Mouse (Mus musculus) G1E (cell line): ENCODE measurements around the gene Tas2r131. TPM values are rescaled to one million over a fixed set of nuclear protein-coding genes. Genes with fewer than 3 reads are reported as not detected.
"Not testable (repeated sequence)": the region's sequence is repeated elsewhere in the genome, so short reads cannot be mapped to it uniquely, and the experiment has no call there.

Experiments
- ATAC-seq: 2 replicates; pipeline ENCODE4 v1.8.0; 2016; ENCODE audit warnings: mild to moderate bottlenecking; ENCODE audit not compliant: insufficient number of reproducible peaks, poor library complexity, low FRiP score, severe bottlenecking; ENCODE audit errors: extremely low read depth
- DNase-seq: peaks from one replicate; pipeline ENCODE4 v3.0.0; 2012; ENCODE audit warnings: low spot score
- H3K27me3 ChIP-seq: 2 replicates; pipeline ENCODE4 v1.6.1; 2012; ENCODE audit warnings: mild to moderate bottlenecking, low read length, inconsistent platforms; ENCODE audit not compliant: insufficient read depth
- H3K36me3 ChIP-seq: replicated peaks from 2 replicates; pipeline ENCODE3; 2012; ENCODE audit warnings: mild to moderate bottlenecking, inconsistent platforms
- H3K4me1 ChIP-seq: 2 replicates; pipeline ENCODE4 v1.6.1; 2012; ENCODE audit warnings: low read depth, low read length, inconsistent platforms, mixed read lengths; ENCODE audit not compliant: insufficient read depth
- H3K4me3 ChIP-seq: 2 replicates; pipeline ENCODE4 v1.5.1; 2012; ENCODE audit warnings: low read depth, mild to moderate bottlenecking, inconsistent platforms, low read length, moderate library complexity, mixed read lengths
- H3K9me3 ChIP-seq: replicated peaks from 2 replicates; pipeline ENCODE4 v1.6.1; 2012; ENCODE audit warnings: inconsistent platforms
- CTCF ChIP-seq: IDR thresholded peaks from 2 replicates; pipeline ENCODE4 v1.5.1; 2012; ENCODE audit warnings: low read depth, low read length, inconsistent platforms, mixed read lengths
- GATA1 ChIP-seq: IDR thresholded peaks from 2 replicates; pipeline ENCODE4 v1.6.1; 2012; ENCODE audit warnings: borderline replicate concordance, low read length, inconsistent platforms, mixed read lengths
- GATA2 ChIP-seq: IDR thresholded peaks from 2 replicates; pipeline ENCODE4 v1.6.1; 2012; ENCODE audit warnings: low read depth, low read length, inconsistent platforms, borderline replicate concordance
- POLR2AphosphoS5 ChIP-seq: IDR thresholded peaks from 2 replicates; pipeline ENCODE4 v1.6.1; 2012; ENCODE audit warnings: low read depth, low read length, inconsistent platforms; ENCODE audit not compliant: insufficient replicate concordance
- TAL1 ChIP-seq: conservative IDR thresholded peaks from 2 replicates; pipeline ENCODE4 v1.6.1; 2012; ENCODE audit warnings: low read depth, low read length, inconsistent platforms, mixed read lengths
- polyA plus RNA-seq: library from polyadenylated mRNA; stranded (reverse); fragments of >175 nt; gene quantifications from 2 replicates; pipeline ENCODE4 v1.2.3, GENCODE M21; 2012
- total RNA-seq, 2 experiments: library from RNA; stranded (forward) in 1 of 2; stranded (reverse) in 1 of 2; fragments of 200-1000 nt in 1 of 2; fragments of >200 nt in 1 of 2; fragmentation: Nextera tagmentation in 1 of 2; gene quantifications; 2 replicates each; pipeline ENCODE4 v1.2.3; 2014 to 2017

The Tas2r131 gene
- total RNA-seq (2014; fragmentation: Nextera tagmentation) (not detected in 2 replicates), total RNA-seq (2017) (not detected in 2 replicates), polyA plus RNA-seq (not detected in 2 replicates)

DNA sequence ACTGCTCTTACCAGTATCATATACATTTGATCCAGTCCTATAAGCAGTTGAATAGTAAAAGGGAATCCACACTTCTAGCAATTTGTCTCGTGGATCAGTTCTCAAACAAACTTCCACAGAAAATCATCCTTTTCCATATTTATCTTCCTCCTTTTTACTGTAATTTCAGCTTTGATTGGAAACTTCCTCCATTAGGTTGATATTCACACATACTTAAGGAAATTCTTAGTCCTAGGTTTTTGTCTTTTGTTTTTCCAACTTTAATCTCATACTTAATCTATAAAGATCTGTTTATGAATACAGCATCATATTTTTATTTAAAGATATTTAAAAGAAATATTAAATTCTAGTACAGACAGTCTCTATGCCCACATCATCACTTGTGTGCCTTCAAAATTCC, at the start of gene Tas2r131:
Gene Tas2r131 (minus strand): TSS at position 101 of the 400 bp plus-strand sequence.
- DNase-seq (no peak), ATAC-seq (no peak)
- Histone ChIP-seq H3K36me3 (no peaks in the 10 kb centered on the region), H3K4me1 (no peaks in the 10 kb centered on the region), H3K9me3 (no peaks in the 10 kb centered on the region), H3K4me3 (no peak within 1 kb of the TSS), H3K27me3 (no peaks in the 10 kb centered on the region)
- TF ChIP-seq GATA2 (no peak), CTCF (no peak), POLR2AphosphoS5 (no peak), GATA1 (no peak), TAL1 (no peak)

DNA sequence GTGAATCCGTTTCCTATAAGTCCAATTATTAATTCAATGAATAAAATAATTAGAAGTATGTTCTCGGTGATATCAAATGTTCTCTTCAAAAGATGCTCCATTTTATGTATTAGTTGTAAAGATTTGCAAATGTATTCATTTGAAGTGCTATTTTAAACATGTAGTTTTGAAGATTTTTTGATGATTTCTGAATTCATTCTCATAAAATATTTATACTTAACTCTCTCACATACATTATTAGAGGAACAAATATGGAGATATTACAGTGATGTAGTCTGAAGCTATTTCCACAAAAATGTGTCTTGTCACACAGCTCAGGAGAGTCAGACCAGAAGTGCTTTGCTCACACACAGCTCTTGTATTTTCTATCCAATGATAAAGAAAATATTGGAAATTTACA, 23.1 kb upstream of the Tas2r131 start, which contains the start of gene Tas2r109:
Gene Tas2r109 (minus strand): TSS at position 101 of the 400 bp plus-strand sequence.
- TF ChIP-seq GATA2 (no peak), TAL1 (no peak), POLR2AphosphoS5 (no peak), CTCF (no peak), GATA1 (no peak)
- DNase-seq (no peak), ATAC-seq (no peak)
- H3K4me3 ChIP-seq, result no peak within 1 kb of the TSS
- no peaks in the 10 kb centered on the region for H3K27me3 ChIP-seq
- no peaks in the 10 kb centered on the region for H3K36me3 ChIP-seq
- H3K4me1 ChIP-seq, result no peaks in the 10 kb centered on the region
- no peaks in the 10 kb centered on the region for H3K9me3 ChIP-seq

GRCm38 (mm10) chr6:132950802-132951201, 6.9 kb downstream of the Tas2r131 start, which contains the start of gene Tas2r129:
TSS of gene Tas2r129 (plus strand) at chr6:132951102.
- no peaks in the 10 kb centered on the region for H3K4me1 ChIP-seq
- no peak for DNase-seq

GRCm38 (mm10) chr6:132941376-132941775, 16.3 kb downstream of the Tas2r131 start:
- not testable (repeated sequence) for H3K9me3 ChIP-seq, ATAC-seq, DNase-seq, H3K36me3 ChIP-seq, H3K4me3 ChIP-seq, H3K27me3 ChIP-seq, H3K4me1 ChIP-seq

More at GRCm38 (mm10) chr6:132950802-132951201, 6.9 kb downstream of the Tas2r131 start, which contains the start of gene Tas2r129:
- Histone ChIP-seq H3K36me3 (no peaks in the 10 kb centered on the region), H3K9me3 (no peaks in the 10 kb centered on the region), H3K27me3 (no peaks in the 10 kb centered on the region), H3K4me3 (no peak within 1 kb of the TSS)
- TF ChIP-seq GATA2, result no peak
- no peak for TF ChIP-seq POLR2AphosphoS5
- TF ChIP-seq TAL1, result no peak
- no peak for TF ChIP-seq CTCF
- no peak for TF ChIP-seq GATA1
- no peak for ATAC-seq

- TF ChIP-seq GATA1, result no peak
- no peak for TF ChIP-seq TAL1
- H3K4me1 ChIP-seq, result no peaks in the 10 kb centered on the region
- ATAC-seq (no peak), DNase-seq (no peak)
- no peaks in the 10 kb centered on the region for H3K36me3 ChIP-seq
- no peaks in the 10 kb centered on the region for H3K9me3 ChIP-seq
- H3K4me3 ChIP-seq, result no peak within 1 kb of the TSS
- H3K27me3 ChIP-seq, result no peaks in the 10 kb centered on the region
These were observed 48.4 kb downstream of the Tas2r131 start, which contains the start of gene Tas2r125 for GRCm38 (mm10) chr6:132909351-132909750. TSS of gene Tas2r125 (plus strand) at chr6:132909651.

Other genes starting within 250 kb of the Tas2r131 start
- not detected in 2 replicates for gene Tas2r122, start 246.0 kb downstream of the Tas2r131 start, total RNA-seq (2014; fragmentation: Nextera tagmentation)
- gene Tas2r122, start 246.0 kb downstream of the Tas2r131 start, total RNA-seq (2017), result not detected in 2 replicates
- not detected in 2 replicates for gene Tas2r122, start 246.0 kb downstream of the Tas2r131 start, polyA plus RNA-seq
- not detected in 2 replicates for gene Tas2r115, start 219.9 kb downstream of the Tas2r131 start, total RNA-seq (2014; fragmentation: Nextera tagmentation)
- not detected in 2 replicates for gene Tas2r115, start 219.9 kb downstream of the Tas2r131 start, total RNA-seq (2017)
- not detected in 2 replicates for gene Tas2r115, start 219.9 kb downstream of the Tas2r131 start, polyA plus RNA-seq
- gene Tas2r124, start 203.2 kb downstream of the Tas2r131 start, total RNA-seq (2014; fragmentation: Nextera tagmentation), result not detected in 2 replicates
- 0.16 TPM in 1 of 2 replicates, not detected in the other for gene Tas2r124, start 203.2 kb downstream of the Tas2r131 start, total RNA-seq (2017)
- gene Tas2r124, start 203.2 kb downstream of the Tas2r131 start, polyA plus RNA-seq, result not detected in 2 replicates
- gene Tas2r102, start 195.8 kb downstream of the Tas2r131 start, total RNA-seq (2014; fragmentation: Nextera tagmentation), result not detected in 2 replicates
- not detected in 2 replicates for gene Tas2r102, start 195.8 kb downstream of the Tas2r131 start, total RNA-seq (2017)
- not detected in 2 replicates for gene Tas2r102, start 195.8 kb downstream of the Tas2r131 start, polyA plus RNA-seq
- not detected in 2 replicates for gene Tas2r136, start 179.8 kb downstream of the Tas2r131 start, total RNA-seq (2014; fragmentation: Nextera tagmentation)
- 0.11 TPM in 1 of 2 replicates, not detected in the other for gene Tas2r136, start 179.8 kb downstream of the Tas2r131 start, total RNA-seq (2017)
- not detected in 2 replicates for gene Tas2r136, start 179.8 kb downstream of the Tas2r131 start, polyA plus RNA-seq
- gene Tas2r117, start 155.1 kb downstream of the Tas2r131 start, total RNA-seq (2014; fragmentation: Nextera tagmentation), result not detected in 2 replicates
- gene Tas2r117, start 155.1 kb downstream of the Tas2r131 start, total RNA-seq (2017), result not detected in 2 replicates
- gene Tas2r117, start 155.1 kb downstream of the Tas2r131 start, polyA plus RNA-seq, result not detected in 2 replicates
- not detected in 2 replicates for gene Tas2r123, start 110.8 kb downstream of the Tas2r131 start, total RNA-seq (2014; fragmentation: Nextera tagmentation)
- gene Tas2r123, start 110.8 kb downstream of the Tas2r131 start, total RNA-seq (2017), result 0.16 and 0.23 TPM in 2 replicates
- gene Tas2r123, start 110.8 kb downstream of the Tas2r131 start, polyA plus RNA-seq, result not detected in 2 replicates
- not detected in 2 replicates for gene Tas2r116, start 102.5 kb downstream of the Tas2r131 start, total RNA-seq (2014; fragmentation: Nextera tagmentation)
- gene Tas2r116, start 102.5 kb downstream of the Tas2r131 start, total RNA-seq (2017), result 0.16 TPM in 1 of 2 replicates, not detected in the other
- not detected in 2 replicates for gene Tas2r116, start 102.5 kb downstream of the Tas2r131 start, polyA plus RNA-seq
- not detected in 2 replicates for gene Tas2r110, start 89.9 kb downstream of the Tas2r131 start, total RNA-seq (2014; fragmentation: Nextera tagmentation)
- 0.33 TPM in 1 of 2 replicates, not detected in the other for gene Tas2r110, start 89.9 kb downstream of the Tas2r131 start, total RNA-seq (2017)
- not detected in 2 replicates for gene Tas2r110, start 89.9 kb downstream of the Tas2r131 start, polyA plus RNA-seq
- not detected in 2 replicates for gene Tas2r113, start 64.9 kb downstream of the Tas2r131 start, total RNA-seq (2014; fragmentation: Nextera tagmentation)
- 0.11 TPM in 1 of 2 replicates, not detected in the other for gene Tas2r113, start 64.9 kb downstream of the Tas2r131 start, total RNA-seq (2017)
- gene Tas2r113, start 64.9 kb downstream of the Tas2r131 start, polyA plus RNA-seq, result not detected in 2 replicates
- not detected in 2 replicates for gene Tas2r125, start 48.3 kb downstream of the Tas2r131 start, total RNA-seq (2014; fragmentation: Nextera tagmentation)
- gene Tas2r125, start 48.3 kb downstream of the Tas2r131 start, total RNA-seq (2017), result not detected in 2 replicates
- not detected in 2 replicates for gene Tas2r125, start 48.3 kb downstream of the Tas2r131 start, polyA plus RNA-seq
- gene Tas2r129, start 6.8 kb downstream of the Tas2r131 start, total RNA-seq (2014; fragmentation: Nextera tagmentation), result not detected in 2 replicates
- gene Tas2r129, start 6.8 kb downstream of the Tas2r131 start, total RNA-seq (2017), result 0.11 TPM in 1 of 2 replicates, not detected in the other
- not detected in 2 replicates for gene Tas2r129, start 6.8 kb downstream of the Tas2r131 start, polyA plus RNA-seq
- gene Tas2r109, start 23.0 kb upstream of the Tas2r131 start, total RNA-seq (2014; fragmentation: Nextera tagmentation), result not detected in 2 replicates
- 0.11 TPM in 1 of 2 replicates, not detected in the other for gene Tas2r109, start 23.0 kb upstream of the Tas2r131 start, total RNA-seq (2017)
- gene Tas2r109, start 23.0 kb upstream of the Tas2r131 start, polyA plus RNA-seq, result not detected in 2 replicates
- gene Tas2r103, start 79.2 kb upstream of the Tas2r131 start, total RNA-seq (2014; fragmentation: Nextera tagmentation), result not detected in 2 replicates
- not detected in 2 replicates for gene Tas2r103, start 79.2 kb upstream of the Tas2r131 start, total RNA-seq (2017)
- not detected in 2 replicates for gene Tas2r103, start 79.2 kb upstream of the Tas2r131 start, polyA plus RNA-seq
- not detected in 2 replicates for gene Tas2r140, start 97.9 kb upstream of the Tas2r131 start, total RNA-seq (2014; fragmentation: Nextera tagmentation)
- gene Tas2r140, start 97.9 kb upstream of the Tas2r131 start, total RNA-seq (2017), result not detected in 2 replicates
- not detected in 2 replicates for gene Tas2r140, start 97.9 kb upstream of the Tas2r131 start, polyA plus RNA-seq
- 67.6 and 107 TPM in 2 replicates for gene Smim10l1, start 147.0 kb upstream of the Tas2r131 start, total RNA-seq (2014; fragmentation: Nextera tagmentation)
- gene Smim10l1, start 147.0 kb upstream of the Tas2r131 start, total RNA-seq (2017), result 103 and 133 TPM in 2 replicates
- gene Smim10l1, start 147.0 kb upstream of the Tas2r131 start, polyA plus RNA-seq, result 54.8 and 67.7 TPM in 2 replicates